Mouse (Mus musculus) hindbrain, embryonic 14.5 days (tissue): ENCODE measurements at regions not wholly inside any gene's neighbourhood (a gene's known extent, or its start where the extent isn't known, plus 50 kb on each side); places are given as distances from the start of the nearest gene placed in this dataset.

Source experiments
- ATAC-seq: fragments of 200-750 bp; cut with Nextera tagmentation; 2 replicates; pipeline ENCODE4 v1.8.0; 2017; ENCODE audit warnings: moderate number of reproducible peaks, mild to moderate bottlenecking, moderate TSS enrichment, moderate library complexity; ENCODE audit not compliant: low FRiP score
- DNase-seq: peaks from one replicate; pipeline ENCODE4 v3.0.0-alpha.2; 2015; ENCODE audit warnings: low spot score
- H3K27ac ChIP-seq: fragments of 300-500 bp; sonication (generic); 2 replicates; pipeline ENCODE4 v1.5.1; 2014; ENCODE audit warnings: mild to moderate bottlenecking, moderate library complexity
- H3K27me3 ChIP-seq: fragments of 300-500 bp; sonication (generic); 2 replicates; pipeline ENCODE4 v1.6.1; 2014; ENCODE audit warnings: mild to moderate bottlenecking, low read length, mixed read lengths; ENCODE audit not compliant: control insufficient read depth, insufficient read depth
- H3K36me3 ChIP-seq: fragments of 300-500 bp; sonication (generic); replicated peaks from 2 replicates; pipeline ENCODE4 v1.6.1; 2014; ENCODE audit not compliant: control insufficient read depth, insufficient read depth
- H3K4me1 ChIP-seq: fragments of 300-500 bp; sonication (generic); replicated peaks from 2 replicates; pipeline ENCODE4 v1.6.1; 2014; ENCODE audit warnings: antibody characterized with exemption, low read length, mixed read lengths; ENCODE audit not compliant: control insufficient read depth, insufficient read depth
- H3K4me2 ChIP-seq: fragments of 300-500 bp; sonication (generic); replicated peaks from 2 replicates; pipeline ENCODE4 v1.6.1; 2014; ENCODE audit warnings: mild to moderate bottlenecking, moderate library complexity
- H3K4me3 ChIP-seq: fragments of 300-500 bp; sonication (generic); replicated peaks from 2 replicates; pipeline ENCODE4 v1.5.1; 2014; ENCODE audit warnings: mild to moderate bottlenecking, low read length
- H3K9ac ChIP-seq: fragments of 300-500 bp; sonication (generic); 2 replicates; pipeline ENCODE4 v1.6.1; 2014
- H3K9me3 ChIP-seq: fragments of 300-500 bp; sonication (generic); 2 replicates; pipeline ENCODE4 v1.6.1; 2016; ENCODE audit warnings: low read length; ENCODE audit not compliant: control insufficient read depth
- WGBS: fragments of 180-500 bp; shearing (Covaris S2); extraction: QIAGEN DNeasy Blood & Tissue Kit; methylation state at CpG from one replicate; pipeline ENCODE4 v1.1.7; 2014; 5-methylcytosine and 5-hydroxymethylcytosine counted together

DNA sequence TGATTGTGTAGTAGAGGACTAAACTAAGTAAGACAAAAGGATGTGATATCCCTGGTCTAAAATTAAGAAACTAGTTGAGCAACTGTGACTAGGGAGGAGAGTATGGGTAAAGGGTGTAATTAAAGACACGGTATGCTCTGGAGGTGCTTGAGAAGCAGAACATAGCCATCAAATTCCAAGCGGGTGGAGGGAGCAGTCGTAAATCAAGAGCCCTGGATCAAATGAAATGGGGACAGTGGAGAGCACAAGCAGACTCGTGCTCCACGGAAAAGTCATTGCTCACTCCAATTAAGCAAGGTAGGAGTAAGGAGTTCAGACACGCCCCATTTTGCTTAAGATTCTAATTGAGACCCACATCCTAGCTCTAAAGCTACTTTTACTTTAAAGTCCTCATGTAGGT lies 132.2 kb downstream of the Gm10192 start:
- Histone ChIP-seq H3K27me3 (no peaks in the 10 kb centered on the region), H3K9ac (no peak overlapping the region), H3K27ac (no peak overlapping the region), H3K4me2 (no peak overlapping the region), H3K4me1 (no peaks in the 10 kb centered on the region), H3K9me3 (no peaks in the 10 kb centered on the region), H3K36me3 (no peaks in the 10 kb centered on the region), H3K4me3 (no peak overlapping the region)
- no peak for ATAC-seq
- DNase-seq, result no peak
- 84% methylated on average over 6 of the region's 6 CpGs for WGBS

- DNase-seq (no peak), ATAC-seq (no peak)
- Histone ChIP-seq H3K4me3 (no peak overlapping the region), H3K9me3 (no peaks in the 10 kb centered on the region), H3K36me3 (no peaks in the 10 kb centered on the region), H3K9ac (no peak overlapping the region), H3K4me2 (no peak overlapping the region), H3K27ac (no peak overlapping the region), H3K27me3 (no peaks in the 10 kb centered on the region), H3K4me1 (no peaks in the 10 kb centered on the region)
- 45% methylated on average over 4 of the region's 4 CpGs for WGBS
Measured at GRCm38 (mm10) chr4:97049045-97049674, 133.8 kb downstream of the Gm10192 start.

GRCm38 (mm10) chr4:97037693-97038348 lies 145.1 kb downstream of the Gm10192 start:
- DNase-seq, result peak; percentile 72
- no peaks in the 10 kb centered on the region for H3K4me1 ChIP-seq
- no peak overlapping the region for H3K4me3 ChIP-seq
- no peak overlapping the region for H3K4me2 ChIP-seq
- no peak overlapping the region for H3K27ac ChIP-seq
- H3K9ac ChIP-seq, result no peak overlapping the region
- peak; percentile 57; the same call in 1 of the 2 replicates for ATAC-seq
- no peaks in the 10 kb centered on the region for H3K9me3 ChIP-seq
- H3K27me3 ChIP-seq, result no peaks in the 10 kb centered on the region
- H3K36me3 ChIP-seq, result no peaks in the 10 kb centered on the region
- 46% methylated on average over 2 of the region's 2 CpGs for WGBS

DNA sequence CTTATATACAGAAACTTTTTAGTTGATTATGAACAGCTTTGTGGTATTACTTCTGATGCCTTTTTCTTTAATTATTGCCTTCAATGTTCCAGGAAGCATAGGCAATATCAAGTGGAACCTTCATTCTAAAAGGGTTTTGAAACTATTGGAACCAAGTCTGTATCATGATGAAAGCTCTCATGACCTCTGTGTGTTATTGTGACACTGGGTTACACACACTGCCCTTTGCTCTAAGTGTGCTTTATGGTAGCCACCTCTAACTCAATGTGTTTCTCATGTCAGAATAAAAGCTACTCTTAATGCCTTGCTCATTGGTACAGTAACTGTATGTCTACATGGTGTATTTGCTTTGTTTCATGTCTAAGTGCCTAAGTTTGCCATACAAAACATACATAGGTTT lies 154.0 kb downstream of the Gm10192 start:
- H3K4me2 ChIP-seq, result no peak overlapping the region
- H3K27me3 ChIP-seq, result no peaks in the 10 kb centered on the region
- H3K27ac ChIP-seq, result no peak overlapping the region
- H3K4me1 ChIP-seq, result no peaks in the 10 kb centered on the region
- no peak overlapping the region for H3K4me3 ChIP-seq
- no peak overlapping the region for H3K9ac ChIP-seq
- no peak for DNase-seq
- no peaks in the 10 kb centered on the region for H3K9me3 ChIP-seq
- H3K36me3 ChIP-seq, result no peaks in the 10 kb centered on the region
- no peak for ATAC-seq

DNA sequence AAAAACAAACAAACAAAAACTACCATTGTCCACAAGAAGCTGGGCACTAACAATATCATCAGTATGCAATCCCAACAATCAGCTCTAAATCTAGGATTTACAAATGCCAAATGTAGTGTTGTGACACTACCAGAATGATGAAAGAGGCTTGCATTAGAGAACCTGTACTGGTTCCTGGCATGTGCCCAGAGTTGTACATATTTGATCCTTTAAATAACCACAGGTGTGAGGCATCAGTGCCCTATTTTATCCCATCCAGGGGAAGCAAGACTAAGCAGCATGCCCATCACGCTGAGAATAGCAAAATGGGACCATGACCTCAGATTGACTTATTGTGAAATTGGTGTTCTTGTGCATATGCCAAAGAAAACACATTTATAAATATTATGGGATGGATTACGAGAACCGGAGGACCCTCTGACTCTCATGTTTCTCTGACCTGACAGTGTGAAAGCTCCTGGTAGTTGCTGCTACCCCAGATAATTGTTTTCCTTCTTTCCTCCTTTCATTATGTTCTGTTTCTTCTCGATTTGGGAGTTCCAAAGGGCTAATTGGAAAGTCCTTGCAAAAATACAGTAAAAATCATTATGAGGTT lies 157.4 kb downstream of the Gm10192 start:
- H3K27ac ChIP-seq, result no peak overlapping the region
- H3K27me3 ChIP-seq, result no peaks in the 10 kb centered on the region
- no peaks in the 10 kb centered on the region for H3K36me3 ChIP-seq
- no peak for ATAC-seq
- H3K4me1 ChIP-seq, result no peaks in the 10 kb centered on the region
- 82% methylated on average over 4 of the region's 4 CpGs for WGBS
- no peaks in the 10 kb centered on the region for H3K9me3 ChIP-seq
- H3K4me2 ChIP-seq, result no peak overlapping the region
- DNase-seq, result no peak
- no peak overlapping the region for H3K9ac ChIP-seq
- H3K4me3 ChIP-seq, result no peak overlapping the region

DNA sequence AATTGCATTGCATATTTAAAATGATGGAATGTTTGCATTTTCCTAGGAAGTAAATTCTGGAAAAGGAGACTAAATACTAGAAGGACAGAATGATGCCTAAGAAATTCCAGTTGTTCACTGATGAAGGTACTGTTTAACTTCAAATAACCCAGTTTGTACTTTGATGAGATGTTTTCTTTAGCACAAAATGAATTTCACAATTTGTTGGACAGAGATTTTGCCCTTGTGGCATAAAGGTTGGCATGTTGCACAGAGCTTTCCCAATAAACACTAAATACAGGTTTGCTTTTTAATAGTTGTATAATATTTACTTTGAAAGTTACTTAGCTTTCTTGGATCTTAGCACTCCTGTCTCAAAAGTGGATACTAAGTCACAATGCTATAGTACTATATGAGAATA lies 181.6 kb downstream of the Gm10192 start:
- no peak overlapping the region for H3K4me2 ChIP-seq
- H3K9ac ChIP-seq, result no peak overlapping the region
- no peak overlapping the region for H3K4me3 ChIP-seq
- H3K36me3 ChIP-seq, result no peaks in the 10 kb centered on the region
- ATAC-seq (no peak), DNase-seq (no peak)
- H3K4me1 ChIP-seq, result no peaks in the 10 kb centered on the region
- no peaks in the 10 kb centered on the region for H3K27me3 ChIP-seq
- H3K9me3 ChIP-seq, result no peaks in the 10 kb centered on the region
- no peak overlapping the region for H3K27ac ChIP-seq

DNA sequence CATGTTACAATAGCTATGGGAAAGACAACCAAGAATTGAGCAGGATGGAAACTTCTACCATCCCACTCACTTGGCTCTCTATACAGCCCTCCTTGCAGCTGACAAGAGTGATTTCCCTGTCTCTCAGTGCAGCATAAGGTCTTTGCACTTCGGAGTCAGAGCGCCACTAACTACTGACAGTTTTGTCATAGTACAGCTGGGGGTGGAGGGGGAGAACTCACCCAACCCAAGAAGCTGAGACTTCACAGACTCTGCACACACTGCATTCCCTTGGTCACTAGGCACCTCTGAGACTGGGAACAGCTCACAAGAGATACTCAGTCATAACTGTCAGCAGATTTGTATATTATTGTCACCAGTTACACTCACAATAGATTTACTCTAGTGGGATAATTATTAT lies 195.3 kb upstream of the Gm12695 start:
- H3K4me1 ChIP-seq, result no peaks in the 10 kb centered on the region
- WGBS, result 77% methylated on average over 2 of the region's 2 CpGs
- no peak overlapping the region for H3K27ac ChIP-seq
- no peaks in the 10 kb centered on the region for H3K27me3 ChIP-seq
- DNase-seq, result no peak
- ATAC-seq, result no peak
- no peak overlapping the region for H3K9ac ChIP-seq
- H3K4me2 ChIP-seq, result no peak overlapping the region
- no peak overlapping the region for H3K4me3 ChIP-seq
- no peaks in the 10 kb centered on the region for H3K36me3 ChIP-seq
- H3K9me3 ChIP-seq, result no peaks in the 10 kb centered on the region

DNA sequence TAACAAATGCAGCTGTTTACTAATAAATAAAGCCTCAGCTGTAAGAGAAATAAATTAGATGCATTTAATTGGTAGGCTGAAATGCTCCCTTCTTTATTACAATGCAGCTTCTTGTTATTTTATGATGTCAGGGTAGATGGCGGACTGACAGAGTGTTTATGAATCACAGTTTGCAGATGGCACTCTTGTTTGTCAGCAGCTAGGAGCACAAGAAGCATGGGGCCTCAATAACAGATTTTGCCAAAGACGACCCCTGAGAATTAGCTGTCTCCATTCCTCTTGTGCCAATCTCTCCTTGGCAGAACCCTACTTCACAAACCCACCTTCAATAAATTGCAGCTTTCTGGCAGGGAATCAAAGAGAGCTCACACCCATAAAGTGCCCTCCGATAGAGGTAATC lies 194.9 kb upstream of the Gm12695 start:
- no peak overlapping the region for H3K4me3 ChIP-seq
- no peak overlapping the region for H3K9ac ChIP-seq
- H3K27ac ChIP-seq, result no peak overlapping the region
- no peaks in the 10 kb centered on the region for H3K27me3 ChIP-seq
- whole genome bisulfite sequencing, result 84% methylated on average over 3 of the region's 3 CpGs
- H3K9me3 ChIP-seq, result no peaks in the 10 kb centered on the region
- no peaks in the 10 kb centered on the region for H3K36me3 ChIP-seq
- no peak for ATAC-seq
- no peak overlapping the region for H3K4me2 ChIP-seq
- DNase-seq, result no peak
- no peaks in the 10 kb centered on the region for H3K4me1 ChIP-seq

DNA sequence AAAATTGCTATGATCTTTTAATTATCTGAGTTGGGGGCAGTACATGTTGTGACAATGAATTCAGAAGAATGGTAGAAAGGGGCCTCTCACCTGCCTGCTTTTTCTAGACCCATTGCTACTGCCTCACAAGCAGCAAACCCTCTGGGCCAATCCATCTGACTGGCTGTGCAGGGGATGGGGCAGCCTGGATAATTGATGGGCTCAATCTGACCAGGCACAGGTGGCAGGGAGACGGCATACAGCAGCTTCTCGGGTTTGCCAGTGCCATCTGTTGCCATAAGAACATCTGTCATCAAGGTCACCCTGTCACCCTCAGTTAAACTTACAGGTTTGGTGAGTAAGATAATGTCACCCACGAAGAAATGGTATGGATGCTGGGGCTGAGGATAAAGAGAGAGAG lies 189.9 kb upstream of the Gm12695 start:
- H3K36me3 ChIP-seq, result no peaks in the 10 kb centered on the region
- H3K27me3 ChIP-seq, result no peaks in the 10 kb centered on the region
- no peaks in the 10 kb centered on the region for H3K9me3 ChIP-seq
- H3K27ac ChIP-seq, result no peak overlapping the region
- H3K4me1 ChIP-seq, result no peaks in the 10 kb centered on the region
- no peak overlapping the region for H3K4me2 ChIP-seq
- H3K9ac ChIP-seq, result no peak overlapping the region
- WGBS, result 43% methylated on average over 3 of the region's 3 CpGs
- no peak for ATAC-seq
- DNase-seq, result no peak
- H3K4me3 ChIP-seq, result no peak overlapping the region
